Mouse (Mus musculus) gastrocnemius, adult 18-20 months (tissue): ENCODE measurements at regions not wholly inside any gene's neighbourhood (a gene's known extent, or its start where the extent isn't known, plus 50 kb on each side); places are given as distances from the start of the nearest gene placed in this dataset.
A peak's percentile ranks its signal among the peaks of the same experiment; 100 is the strongest.

Experiments used
- DNase-seq: peaks from one replicate; pipeline ENCODE4 v3.0.0; 2021; ENCODE audit warnings: low spot score

DNA sequence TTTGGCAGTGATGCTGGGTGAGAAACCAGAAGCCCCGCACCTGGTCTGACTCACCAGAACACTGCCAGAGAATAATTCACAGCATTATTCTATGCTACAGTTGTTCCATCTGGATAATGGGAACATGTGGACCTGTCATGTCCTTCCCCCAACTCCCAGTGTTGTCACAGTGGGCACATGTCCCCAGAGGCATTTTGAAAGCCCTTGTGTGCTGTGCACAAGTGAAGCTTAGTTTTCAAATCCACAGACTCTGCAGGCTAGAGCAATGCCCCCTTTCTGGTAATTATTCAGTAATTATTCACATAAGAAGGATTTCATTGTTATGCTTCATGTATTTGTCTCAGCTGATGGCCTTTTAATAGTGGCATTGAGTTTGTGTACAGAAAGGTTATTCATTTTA lies 146.7 kb downstream of the Slc4a3 start:
- no peak for DNase-seq

- DNase-seq: no peak
These were observed 147.3 kb downstream of the Slc4a3 start for GRCm38 (mm10) chr1:75693231-75693914.

DNA sequence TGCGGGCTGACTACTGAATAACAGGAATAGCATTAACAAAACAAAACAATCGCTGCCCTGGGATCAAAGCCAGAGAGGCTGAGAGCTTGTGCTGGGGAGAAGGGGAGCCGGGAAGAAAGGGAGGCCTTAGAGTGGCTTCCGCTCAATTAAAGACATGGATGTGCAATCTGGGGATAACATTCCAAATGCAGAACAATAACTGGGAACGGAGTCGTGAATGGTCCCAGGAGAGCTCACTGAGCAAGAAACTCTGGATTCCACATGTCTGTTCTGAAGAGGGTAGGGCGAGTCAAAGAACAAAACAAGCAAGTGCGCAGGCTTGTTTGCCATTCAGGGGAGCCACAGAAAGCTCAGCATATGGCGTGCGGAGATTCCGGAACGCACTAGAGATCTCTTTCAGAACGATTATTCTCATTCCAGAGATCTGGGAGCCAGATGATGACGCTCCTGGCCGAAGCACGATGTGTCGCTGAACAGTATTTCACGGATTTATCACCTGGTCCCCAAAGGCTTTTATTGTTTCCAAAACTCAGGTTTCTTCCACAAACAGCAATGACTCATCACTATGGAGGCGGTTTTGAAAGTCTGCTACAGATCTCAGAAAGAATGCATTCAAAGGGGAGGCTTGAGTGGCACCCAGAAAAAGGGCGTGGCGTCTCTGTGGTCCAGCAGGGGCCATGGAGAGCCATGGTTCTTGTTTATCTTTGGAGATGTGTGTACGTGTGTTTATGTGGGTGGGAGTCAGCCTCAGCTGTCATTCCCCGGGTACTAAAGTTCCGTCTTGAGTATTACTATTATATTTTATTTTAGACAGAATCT lies 159.0 kb downstream of the Slc4a3 start:
- peak; percentile 22 for DNase-seq

DNA sequence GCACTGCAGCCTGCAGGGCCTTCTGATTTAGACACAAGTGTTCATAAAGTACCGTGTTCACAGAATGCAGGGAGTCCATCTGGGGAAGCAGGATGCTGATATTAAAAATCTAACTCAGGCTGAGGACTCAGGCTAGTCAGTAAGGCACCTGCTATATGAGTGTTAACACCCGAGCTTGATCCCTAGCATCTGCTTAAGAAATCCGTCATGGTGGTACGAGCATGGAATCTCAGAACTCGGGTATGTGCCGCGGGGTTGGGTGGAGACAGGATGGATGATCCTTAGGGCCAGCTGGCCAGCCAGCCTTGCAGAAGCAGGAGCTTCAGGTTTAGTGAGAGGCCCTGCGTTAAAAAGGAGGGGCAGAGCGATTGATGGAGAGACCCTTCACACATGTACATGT lies 160.1 kb downstream of the Slc4a3 start:
- no peak for DNase-seq

DNA sequence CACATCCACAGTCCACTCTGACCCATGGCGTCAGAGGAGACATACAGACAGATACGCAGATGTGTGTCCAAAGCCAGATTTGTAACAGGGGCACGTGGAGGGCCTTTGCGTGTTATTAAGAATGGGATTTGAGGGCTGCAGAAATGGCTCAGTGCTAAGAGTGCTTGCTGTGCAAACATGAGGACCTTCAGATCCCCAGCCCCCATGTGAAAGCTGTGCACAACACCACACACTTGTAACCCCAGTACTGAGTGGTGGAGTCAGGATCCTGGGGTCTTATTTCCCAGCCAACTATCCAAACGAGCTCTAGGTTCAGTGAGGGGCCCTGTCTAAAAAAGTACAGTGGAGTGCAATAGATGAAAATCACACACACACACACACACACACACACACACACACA lies 177.4 kb downstream of the Slc4a3 start:
- no peak for DNase-seq

GRCm38 (mm10) chr1:75725329-75725728 lies 179.3 kb downstream of the Slc4a3 start:
- no peak for DNase-seq

- DNase-seq: no peak
These were observed 182.8 kb downstream of the Slc4a3 start for GRCm38 (mm10) chr1:75728859-75729258.

GRCm38 (mm10) chr1:75733791-75734190 lies 187.7 kb downstream of the Slc4a3 start:
- no peak for DNase-seq

DNA sequence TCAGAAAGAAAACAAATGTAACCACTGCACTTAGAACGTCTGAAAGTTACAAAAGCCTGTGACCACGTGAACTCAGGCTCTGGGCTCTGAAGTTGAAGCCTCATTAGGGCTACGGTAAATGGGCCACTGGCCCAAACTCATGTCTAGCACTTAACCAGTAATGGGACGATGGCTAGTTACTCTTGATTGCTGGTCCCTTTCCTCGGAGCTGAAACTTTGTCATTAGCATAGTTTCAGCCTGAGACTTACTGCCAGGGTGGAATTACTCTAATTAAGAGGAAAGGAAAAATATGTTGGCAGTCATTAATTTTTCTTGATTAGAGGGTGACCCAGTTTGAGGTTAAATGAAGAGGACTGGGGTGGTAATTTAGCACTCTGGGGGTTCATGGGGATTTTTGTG lies 192.6 kb downstream of the Slc4a3 start:
- DNase-seq: no peak

DNA sequence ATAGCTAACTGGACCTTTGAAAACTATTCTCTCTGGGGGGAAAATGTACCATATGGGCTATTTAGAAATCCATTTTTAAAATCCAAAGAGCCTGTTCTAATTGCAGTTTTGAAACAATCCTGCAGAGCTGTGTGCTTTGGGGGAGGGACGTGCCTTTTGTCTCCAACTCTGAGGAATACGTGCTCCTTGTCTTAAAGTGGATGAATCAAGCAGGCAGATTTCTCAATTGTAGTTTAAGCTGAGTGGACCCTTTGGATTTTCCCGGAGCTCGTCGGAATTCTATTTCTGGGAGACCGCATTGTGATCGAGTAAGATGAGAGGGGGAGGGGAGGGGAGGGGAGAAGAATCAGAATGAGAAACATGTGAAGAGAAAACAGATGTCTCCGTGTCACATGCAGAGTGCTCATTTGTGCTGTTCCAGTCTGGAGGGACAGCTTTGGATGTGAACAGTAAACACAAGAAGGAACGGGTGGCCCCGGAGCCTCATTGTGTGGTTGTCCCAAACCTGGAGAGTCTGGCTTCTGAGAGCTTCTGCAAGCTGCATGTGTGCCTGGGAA lies 203.7 kb downstream of the Slc4a3 start:
- DNase-seq: no peak

- DNase-seq: no peak
These were observed 226.1 kb downstream of the Slc4a3 start for GRCm38 (mm10) chr1:75772131-75772530.

GRCm38 (mm10) chr1:75773014-75773413 lies 226.9 kb downstream of the Slc4a3 start:
- DNase-seq: no peak

- no peak for DNase-seq
These were observed 232.8 kb downstream of the Slc4a3 start for GRCm38 (mm10) chr1:75778889-75779288.

DNA sequence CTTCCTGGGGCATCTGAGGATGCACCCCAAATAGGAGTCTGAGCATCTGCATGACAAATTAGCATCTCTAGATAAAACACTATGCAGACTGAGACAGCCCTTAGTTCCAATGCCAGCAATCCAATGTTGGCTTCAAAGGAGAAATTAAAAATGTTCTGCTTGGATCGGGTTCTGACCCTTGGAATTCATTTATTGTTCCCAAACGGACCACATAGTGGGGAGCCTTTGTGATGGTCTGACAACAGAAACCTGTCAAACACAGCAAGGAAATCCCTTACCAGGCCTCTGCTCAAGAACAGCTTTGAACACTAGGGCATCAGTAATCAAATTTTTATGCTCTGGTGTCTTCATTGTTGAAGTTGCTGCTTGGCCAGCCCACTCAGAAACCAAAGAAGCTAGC lies 237.1 kb downstream of the Slc4a3 start:
- DNase-seq: no peak

GRCm38 (mm10) chr1:75786173-75786820 lies 240.2 kb downstream of the Slc4a3 start:
- DNase-seq: no peak

DNA sequence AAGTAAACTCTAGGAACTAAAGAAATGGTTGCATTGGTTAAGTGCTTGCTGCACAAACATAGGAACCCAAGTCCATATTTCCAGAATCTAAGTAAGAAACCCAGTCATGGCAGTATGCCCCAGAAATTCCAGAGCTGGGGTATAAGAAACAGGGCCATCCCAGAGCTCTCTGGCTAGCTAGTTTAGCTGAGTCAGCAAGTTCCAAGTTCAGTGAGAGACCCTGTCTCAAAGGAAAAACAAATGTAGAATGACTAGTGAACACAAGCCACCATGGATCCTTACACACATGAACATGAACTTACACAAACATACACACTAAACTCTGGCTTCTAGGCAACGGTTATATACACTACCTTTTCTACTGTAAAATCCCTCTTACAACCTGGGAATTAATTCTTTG lies 245.4 kb downstream of the Slc4a3 start:
- no peak for DNase-seq

- DNase-seq: no peak
These were observed 251.7 kb downstream of the Slc4a3 start for GRCm38 (mm10) chr1:75797793-75798192.

- peak; percentile 65 for DNase-seq
These were observed 252.5 kb downstream of the Slc4a3 start for GRCm38 (mm10) chr1:75798375-75799099.

DNA sequence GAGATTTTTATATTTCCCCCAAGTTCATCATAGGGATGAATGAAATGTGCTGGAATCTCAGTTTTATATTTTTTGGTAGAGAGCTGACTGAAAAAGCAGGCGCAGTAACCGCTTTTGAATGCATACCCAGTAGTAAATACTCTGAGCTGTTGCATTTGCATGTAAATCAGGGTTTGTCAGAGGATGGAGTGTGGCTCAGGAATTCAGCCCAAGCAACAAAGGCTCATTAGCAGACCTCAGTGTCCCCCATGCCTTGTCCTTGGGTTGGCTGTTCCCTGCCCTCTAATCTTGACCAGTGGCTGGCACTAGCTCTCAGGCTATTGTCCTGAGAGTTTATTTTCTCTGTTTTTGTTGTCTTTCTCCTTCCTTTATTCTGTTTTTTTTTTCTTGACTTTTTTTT lies 258.4 kb downstream of the Slc4a3 start:
- no peak for DNase-seq

GRCm38 (mm10) chr1:75812471-75812870 lies 266.4 kb downstream of the Slc4a3 start:
- no peak for DNase-seq

DNA sequence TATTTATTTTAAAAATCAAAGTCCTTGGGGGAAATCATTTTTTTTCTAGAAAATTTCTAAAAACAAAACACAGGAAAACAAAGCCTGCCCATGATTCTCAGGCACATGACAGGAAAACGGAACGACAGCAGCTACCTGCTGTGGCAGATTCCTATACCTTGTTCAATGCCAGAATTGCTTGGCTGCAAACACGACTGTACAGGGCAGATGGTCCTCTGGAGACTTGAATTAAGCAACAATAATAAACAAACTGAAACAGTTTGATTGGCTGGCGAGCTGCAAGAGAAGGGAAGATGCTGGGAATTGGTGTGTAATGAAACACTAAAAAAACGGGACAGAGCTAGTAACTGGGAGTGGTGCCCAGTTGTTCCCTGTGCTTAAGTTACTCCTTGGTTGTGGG lies 280.1 kb downstream of the Slc4a3 start:
- DNase-seq: no peak
